Mouse (Mus musculus) embryonic fibroblast, embryonic 13.5 days (primary cell): ENCODE data around the gene Gm49322. TPM values are rescaled to one million over a fixed set of nuclear protein-coding genes. Genes with fewer than 3 reads are reported as not detected.
"Not testable (repeated sequence)": the region's sequence is repeated elsewhere in the genome, so short reads cannot be mapped to it uniquely, and the experiment has no call there.

Experiments used
- H3K27ac ChIP-seq: 2 replicates; pipeline ENCODE4 v1.5.1; 2012; ENCODE audit warnings: low read length, control low read depth, inconsistent platforms; ENCODE audit not compliant: insufficient read depth
- H3K4me1 ChIP-seq: 2 replicates; pipeline ENCODE4 v1.6.1; 2011; ENCODE audit warnings: low read length; ENCODE audit not compliant: control insufficient read depth, insufficient read depth
- H3K4me3 ChIP-seq: 2 replicates; pipeline ENCODE4 v1.5.1; 2011; ENCODE audit warnings: mild to moderate bottlenecking, control low read depth, low read length; ENCODE audit not compliant: insufficient read depth
- CTCF ChIP-seq: IDR thresholded peaks from 2 replicates; pipeline ENCODE4 v1.5.1; 2011; ENCODE audit warnings: mild to moderate bottlenecking, control low read depth, low read length, moderate library complexity, borderline replicate concordance; ENCODE audit not compliant: insufficient read depth
- POLR2A ChIP-seq: IDR thresholded peaks from 2 replicates; pipeline ENCODE4 v1.6.1; 2011; ENCODE audit warnings: low read depth, mild to moderate bottlenecking, control low read depth, low read length, moderate library complexity
- polyA plus RNA-seq: library from polyadenylated mRNA; stranded (reverse); fragments of >200 nt; gene quantifications from 2 replicates; pipeline ENCODE4 v1.2.4, GENCODE M21; 2011; ENCODE audit warnings: low read depth; ENCODE audit not compliant: missing spikeins, insufficient read length

Gm49322 gene
- polyA plus RNA-seq, 1 experiment: 0.91 TPM

DNA sequence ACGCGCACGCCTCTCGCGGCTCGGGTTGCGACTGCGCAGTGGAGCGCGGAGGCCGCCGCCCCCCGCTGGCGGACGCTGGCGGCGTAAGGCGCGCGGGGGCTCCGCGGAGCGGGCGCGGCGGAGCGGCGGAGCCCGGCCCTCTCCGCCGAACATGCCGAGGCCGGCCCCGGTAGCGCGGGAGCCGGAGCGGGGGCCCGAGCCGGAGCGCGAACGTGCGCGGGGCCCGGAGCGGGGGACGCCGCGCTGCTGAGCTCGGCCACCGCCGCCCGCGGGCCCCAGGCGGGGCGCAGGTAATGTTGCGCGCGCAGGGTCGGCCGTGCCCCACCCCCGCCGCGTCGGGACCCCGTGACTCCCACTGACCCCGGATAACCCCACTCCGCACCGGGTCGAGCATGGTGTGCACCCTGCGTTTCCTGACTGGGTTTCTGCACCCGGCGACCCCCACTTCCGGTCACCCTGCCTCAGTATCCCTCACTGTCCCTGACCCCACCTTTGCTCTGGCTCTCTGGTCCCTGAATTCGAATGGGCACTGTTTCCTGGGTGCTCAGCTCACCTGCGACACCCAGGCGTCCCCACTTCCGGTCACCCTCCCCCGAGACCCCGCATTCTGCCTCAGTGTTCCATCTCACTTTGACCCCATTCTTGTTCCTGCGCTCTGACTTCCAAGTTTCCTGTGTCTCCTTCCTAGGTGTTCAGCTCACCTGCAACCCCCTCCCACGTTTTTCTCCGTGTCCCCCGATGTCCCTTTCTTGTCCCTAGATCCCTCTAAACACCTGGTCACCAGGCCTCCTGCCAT lies 17.0 kb downstream of the Gm49322 start, which contains the start of gene Csnk1g2:
Gene Csnk1g2, plus strand, starts transcription at position 178 of the 796 bp plus-strand sequence.
- H3K4me1 ChIP-seq: 0 out of 2 replicates have a peak, but pooled peaks cover 7% of the 10 kb centered on the region
- peak; percentile 67 for TF ChIP-seq POLR2A
- no peak for TF ChIP-seq CTCF
- peak within 1 kb of the TSS; percentile 81 for H3K4me3 ChIP-seq
- peak within 1 kb of the TSS; percentile 83 for H3K27ac ChIP-seq

- Histone ChIP-seq H3K27ac (peak overlapping the region; percentile 63), H3K4me1 (0 out of 2 replicates have a peak, but pooled peaks cover 7% of the 10 kb centered on the region)
- TF ChIP-seq POLR2A (0 out of 2 replicates have a peak, but pooled peaks have one; percentile 32), CTCF (no peak)
Measured at GRCm38 (mm10) chr10:80623457-80624191, 17.8 kb downstream of the Gm49322 start.

GRCm38 (mm10) chr10:80625764-80626163 lies 19.9 kb downstream of the Gm49322 start:
- H3K27ac ChIP-seq: no peak overlapping the region
- no peak overlapping the region for H3K4me3 ChIP-seq
- no peak for TF ChIP-seq POLR2A
- TF ChIP-seq CTCF: no peak
- H3K4me1 ChIP-seq: 0 out of 2 replicates have a peak, but pooled peaks cover 7% of the 10 kb centered on the region

More at GRCm38 (mm10) chr10:80623457-80624191, 17.8 kb downstream of the Gm49322 start:
- peak overlapping the region; percentile 81 for H3K4me3 ChIP-seq

DNA sequence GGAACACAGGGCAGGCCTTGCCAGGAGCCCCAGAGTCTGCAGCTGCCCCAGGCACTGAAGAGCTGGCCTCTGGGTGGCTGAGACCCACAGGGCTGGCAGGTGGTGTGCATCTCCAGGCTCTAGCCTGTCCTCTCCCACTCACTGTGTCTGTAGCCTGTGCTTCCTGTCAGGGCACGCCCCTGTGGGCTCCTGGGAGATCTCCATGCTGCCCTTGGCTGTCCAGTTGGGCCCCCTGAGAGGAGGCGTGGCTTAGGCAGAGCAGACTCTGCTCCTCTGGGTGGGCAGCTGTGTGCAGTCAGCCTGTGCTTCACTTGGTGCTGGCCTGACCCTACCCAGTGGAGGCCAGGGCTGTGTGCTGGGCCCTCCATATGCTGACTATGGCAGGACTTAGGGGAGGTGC lies 21.9 kb downstream of the Gm49322 start:
- 0 out of 2 replicates have a peak, but pooled peaks cover 7% of the 10 kb centered on the region for H3K4me1 ChIP-seq
- H3K27ac ChIP-seq: no peak overlapping the region
- no peak overlapping the region for H3K4me3 ChIP-seq
- TF ChIP-seq CTCF: no peak
- TF ChIP-seq POLR2A: no peak

GRCm38 (mm10) chr10:80628925-80629324 lies 23.1 kb downstream of the Gm49322 start:
- no peak for TF ChIP-seq CTCF
- TF ChIP-seq POLR2A: no peak
- Histone ChIP-seq H3K27ac (no peak overlapping the region), H3K4me1 (0 out of 2 replicates have a peak, but pooled peaks cover 7% of the 10 kb centered on the region), H3K4me3 (no peak overlapping the region)

GRCm38 (mm10) chr10:80635345-80635744 lies 29.5 kb downstream of the Gm49322 start:
- H3K4me3 ChIP-seq: no peak overlapping the region
- TF ChIP-seq CTCF (no peak), POLR2A (no peak)
- no peak overlapping the region for H3K27ac ChIP-seq
- no peaks in the 10 kb centered on the region for H3K4me1 ChIP-seq

GRCm38 (mm10) chr10:80646936-80647335 lies 41.1 kb downstream of the Gm49322 start:
- Histone ChIP-seq H3K4me1 (no peaks in the 10 kb centered on the region), H3K4me3 (no peak overlapping the region), H3K27ac (no peak overlapping the region)
- TF ChIP-seq POLR2A (no peak), CTCF (no peak)

- H3K4me1 ChIP-seq, H3K27ac ChIP-seq, H3K4me3 ChIP-seq: not testable (repeated sequence)
Measured at GRCm38 (mm10) chr10:80649910-80650309, 44.1 kb downstream of the Gm49322 start.

GRCm38 (mm10) chr10:80650392-80650791 lies 44.6 kb downstream of the Gm49322 start:
- H3K4me3 ChIP-seq: no peak overlapping the region
- peaks cover 3% of the 10 kb centered on the region for H3K4me1 ChIP-seq
- no peak for TF ChIP-seq CTCF
- H3K27ac ChIP-seq: no peak overlapping the region
